Mouse (Mus musculus) lung, postnatal 0 days (tissue): ENCODE results near the gene Gga1.

Experiments
- CTCF ChIP-seq: IDR thresholded peaks from 2 replicates; pipeline ENCODE4 v1.5.1; 2016; ENCODE audit warnings: antibody characterized with exemption, mild to moderate bottlenecking
- EP300 ChIP-seq: IDR thresholded peaks from 2 replicates; pipeline ENCODE4 v1.6.1; 2016; ENCODE audit warnings: antibody characterized with exemption, mild to moderate bottlenecking, control low read depth

DNA sequence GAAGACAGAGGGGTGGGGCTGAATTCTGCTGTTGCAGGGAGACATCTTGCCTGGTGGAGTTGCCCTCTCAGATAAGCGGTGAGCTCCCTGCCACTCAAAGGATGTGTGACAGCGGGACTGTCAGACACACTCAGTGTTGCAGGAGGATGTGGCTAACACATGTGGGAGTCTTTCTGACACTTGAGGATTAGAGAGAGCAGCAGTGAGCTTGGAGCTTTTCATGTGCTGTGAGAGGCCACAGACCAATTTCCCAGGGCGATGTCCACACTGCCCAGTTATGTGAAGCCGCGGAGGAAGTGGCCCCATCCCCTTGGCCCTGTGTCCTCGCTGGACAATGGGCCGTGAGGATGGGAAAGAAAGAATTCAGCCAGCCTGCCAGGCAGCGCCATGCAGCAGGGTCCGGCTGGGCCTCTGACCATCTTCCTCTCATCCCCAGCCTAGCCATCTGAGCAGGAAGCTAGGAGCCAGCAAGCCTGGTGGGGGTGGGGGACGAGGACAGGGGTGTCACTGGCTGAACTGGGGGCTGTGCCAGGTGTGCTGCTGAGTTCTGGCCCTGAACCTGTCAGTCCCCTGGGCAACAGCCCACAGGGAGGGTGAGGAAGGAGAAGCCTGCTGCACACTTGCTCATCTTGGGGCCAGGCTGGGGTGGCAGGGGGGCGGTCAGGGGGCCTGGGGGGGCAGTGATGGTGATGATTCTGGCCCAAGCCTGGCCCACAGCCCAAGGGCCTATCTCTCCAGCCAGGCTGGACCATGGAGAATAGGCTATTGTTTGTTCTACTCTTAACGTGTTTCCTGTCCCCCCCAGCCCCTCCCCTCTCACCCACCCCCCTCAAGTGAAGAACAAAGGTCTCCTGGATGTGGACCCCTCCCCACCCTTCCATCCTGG, 41.5 kb upstream of the Gga1 start:
- no peak for TF ChIP-seq CTCF
- no peak; the same call in 1 of the 2 replicates for TF ChIP-seq EP300
